Mouse (Mus musculus): ENCODE data around the gene Hadhb. TPM values are rescaled to one million over a fixed set of nuclear protein-coding genes. Genes with fewer than 3 reads are reported as not detected.

The Hadhb gene
- polyA plus RNA-seq, 1 experiment from 2014 or later = 447 TPM

- DNase-seq = no peak
- H3K4me1 ChIP-seq (ENCODE audit: insufficient read depth) = peaks cover 9% of the 10 kb centered on the region; the same call in 1 of the 2 replicates
- no peaks in the 10 kb centered on the region; the same call in none of the 2 replicates for H3K36me3 ChIP-seq (replicated peaks; ENCODE audit: insufficient read depth, low read length)
- no peaks in the 10 kb centered on the region for H3K27me3 ChIP-seq (ENCODE audit: insufficient read depth, low read length)
- H3K4me3 ChIP-seq (ENCODE audit: low read depth, low read length) = 0 out of 2 replicates have a peak overlapping the region, but pooled peaks have one; percentile 92
- no peak overlapping the region for H3K9ac ChIP-seq (replicated peaks)
- H3K27ac ChIP-seq (ENCODE audit: low read depth) = peak overlapping the region; percentile 67
- ATAC-seq = no peak
- peak overlapping the region; percentile 81; the same call in 1 of the 2 replicates for H3K4me2 ChIP-seq (ENCODE audit: low read depth, low read length)
- TF ChIP-seq EP300 (IDR thresholded peaks at IDR 0.05; ENCODE audit: low read depth) (no peak), CTCF (IDR thresholded peaks at IDR 0.05; ENCODE audit: low read depth) (no peak)
- no peaks in the 10 kb centered on the region for H3K9me3 ChIP-seq (ENCODE audit: low read length)
- 83% methylated on average over 2 of the region's 2 CpGs for WGBS (ENCODE audit: insufficient replicate concordance)
Observed at GRCm38 (mm10) chr5:30153222-30153621, 1.8 kb upstream of the Hadhb start.

- H3K4me3 ChIP-seq (ENCODE audit: low read depth, low read length) = peak overlapping the region; percentile 92
- TF ChIP-seq CTCF (IDR thresholded peaks at IDR 0.05; ENCODE audit: low read depth) = no peak
- TF ChIP-seq EP300 (IDR thresholded peaks at IDR 0.05; ENCODE audit: low read depth) = no peak
- ATAC-seq (no peak), DNase-seq (no peak)
- no peaks in the 10 kb centered on the region; the same call in 1 of the 2 replicates for H3K36me3 ChIP-seq (replicated peaks; ENCODE audit: insufficient read depth, low read length)
- peak overlapping the region; percentile 97 for H3K27ac ChIP-seq (ENCODE audit: low read depth)
- no peaks in the 10 kb centered on the region for H3K27me3 ChIP-seq (ENCODE audit: insufficient read depth, low read length)
- peak overlapping the region; percentile 97 for H3K9ac ChIP-seq (replicated peaks)
- 0 out of 2 replicates have a peak, but pooled peaks cover 5% of the 10 kb centered on the region for H3K4me1 ChIP-seq (ENCODE audit: insufficient read depth)
- peak overlapping the region; percentile 81 for H3K4me2 ChIP-seq (ENCODE audit: low read depth, low read length)
- WGBS (ENCODE audit: insufficient replicate concordance) = 20% methylated on average over 4 of the region's 4 CpGs
- no peaks in the 10 kb centered on the region for H3K9me3 ChIP-seq (ENCODE audit: low read length)
Observed at GRCm38 (mm10) chr5:30154013-30154412, 1.0 kb upstream of the Hadhb start.

- H3K4me2 ChIP-seq (ENCODE audit: low read depth, low read length) = peak overlapping the region; percentile 81
- H3K27ac ChIP-seq (ENCODE audit: low read depth) = peak overlapping the region; percentile 97
- TF ChIP-seq CTCF (IDR thresholded peaks at IDR 0.05; ENCODE audit: low read depth) = no peak
- no peak for TF ChIP-seq EP300 (IDR thresholded peaks at IDR 0.05; ENCODE audit: low read depth)
- no peak for DNase-seq
- no peaks in the 10 kb centered on the region for H3K9me3 ChIP-seq (ENCODE audit: low read length)
- H3K36me3 ChIP-seq (replicated peaks; ENCODE audit: insufficient read depth, low read length) = no peaks in the 10 kb centered on the region; the same call in 1 of the 2 replicates
- WGBS (ENCODE audit: insufficient replicate concordance) = 2% methylated on average over 31 of the region's 31 CpGs
- peak overlapping the region; percentile 97 for H3K9ac ChIP-seq (replicated peaks)
- 0 out of 2 replicates have a peak, but pooled peaks cover 7% of the 10 kb centered on the region for H3K4me1 ChIP-seq (ENCODE audit: insufficient read depth)
- peak overlapping the region; percentile 92 for H3K4me3 ChIP-seq (ENCODE audit: low read depth, low read length)
- no peaks in the 10 kb centered on the region for H3K27me3 ChIP-seq (ENCODE audit: insufficient read depth, low read length)
- peak; percentile 11 for ATAC-seq
Observed at GRCm38 (mm10) chr5:30155395-30155792, 346 bp downstream of the Hadhb start.

- peak overlapping the region; percentile 92 for H3K4me3 ChIP-seq (ENCODE audit: low read depth, low read length)
- 0 out of 2 replicates have a peak, but pooled peaks cover 7% of the 10 kb centered on the region for H3K4me1 ChIP-seq (ENCODE audit: insufficient read depth)
- no peak for ATAC-seq
- H3K27ac ChIP-seq (ENCODE audit: low read depth) = peak overlapping the region; percentile 97
- no peak for TF ChIP-seq EP300 (IDR thresholded peaks at IDR 0.05; ENCODE audit: low read depth)
- peak; percentile 20; the same call in 1 of the 2 replicates for TF ChIP-seq CTCF (IDR thresholded peaks at IDR 0.05; ENCODE audit: low read depth)
- H3K9me3 ChIP-seq (ENCODE audit: low read length) = no peaks in the 10 kb centered on the region
- 16% methylated on average over 13 of the region's 13 CpGs for WGBS (ENCODE audit: insufficient replicate concordance)
- no peaks in the 10 kb centered on the region; the same call in 1 of the 2 replicates for H3K36me3 ChIP-seq (replicated peaks; ENCODE audit: insufficient read depth, low read length)
- H3K9ac ChIP-seq (replicated peaks) = peak overlapping the region; percentile 97
- peak overlapping the region; percentile 81 for H3K4me2 ChIP-seq (ENCODE audit: low read depth, low read length)
- H3K27me3 ChIP-seq (ENCODE audit: insufficient read depth, low read length) = no peaks in the 10 kb centered on the region
- no peak for DNase-seq
Observed at GRCm38 (mm10) chr5:30155821-30156629, 977 bp downstream of the Hadhb start.

GRCm38 (mm10) chr5:30159601-30160000 is 4.6 kb downstream of the Hadhb start:
- WGBS (ENCODE audit: insufficient replicate concordance) = 71% methylated on average over 6 of the region's 6 CpGs
- Histone ChIP-seq H3K36me3 (replicated peaks; ENCODE audit: insufficient read depth, low read length) (peaks cover 3% of the 10 kb centered on the region; the same call in 1 of the 2 replicates), H3K27me3 (ENCODE audit: insufficient read depth, low read length) (no peaks in the 10 kb centered on the region), H3K4me3 (ENCODE audit: low read depth, low read length) (no peak overlapping the region), H3K9me3 (ENCODE audit: low read length) (no peaks in the 10 kb centered on the region), H3K4me2 (ENCODE audit: low read depth, low read length) (no peak overlapping the region), H3K4me1 (ENCODE audit: insufficient read depth) (0 out of 2 replicates have a peak, but pooled peaks cover 5% of the 10 kb centered on the region), H3K27ac (ENCODE audit: low read depth) (no peak overlapping the region), H3K9ac (replicated peaks) (no peak overlapping the region)
- no peak for ATAC-seq
- no peak for TF ChIP-seq CTCF (IDR thresholded peaks at IDR 0.05; ENCODE audit: low read depth)
- TF ChIP-seq EP300 (IDR thresholded peaks at IDR 0.05; ENCODE audit: low read depth) = no peak
- no peak for DNase-seq

- H3K9me3 ChIP-seq (ENCODE audit: low read length) = no peaks in the 10 kb centered on the region
- no peaks in the 10 kb centered on the region for H3K27me3 ChIP-seq (ENCODE audit: insufficient read depth, low read length)
- ATAC-seq (no peak), DNase-seq (no peak)
- H3K36me3 ChIP-seq (replicated peaks; ENCODE audit: insufficient read depth, low read length) = peaks cover 8% of the 10 kb centered on the region; the same call in 1 of the 2 replicates
- H3K4me3 ChIP-seq (ENCODE audit: low read depth, low read length) = no peak overlapping the region
- TF ChIP-seq CTCF (IDR thresholded peaks at IDR 0.05; ENCODE audit: low read depth) = no peak
- TF ChIP-seq EP300 (IDR thresholded peaks at IDR 0.05; ENCODE audit: low read depth) = no peak
- WGBS (ENCODE audit: insufficient replicate concordance) = 87% methylated on average over 1 of the region's 1 CpGs
- no peak overlapping the region for H3K27ac ChIP-seq (ENCODE audit: low read depth)
- no peak overlapping the region for H3K4me2 ChIP-seq (ENCODE audit: low read depth, low read length)
- H3K4me1 ChIP-seq (ENCODE audit: insufficient read depth) = 0 out of 2 replicates have a peak, but pooled peaks cover 5% of the 10 kb centered on the region
- H3K9ac ChIP-seq (replicated peaks) = no peak overlapping the region
Observed at GRCm38 (mm10) chr5:30161836-30162235, 6.8 kb downstream of the Hadhb start.

Measured in liver, postnatal 0 days (tissue).